Comparison of ENCODE assay signal across 18 mouse cellular contexts in genomic region chr11:115300745-115301144, GRCm38 (mm10). TPM values are rescaled to one million over a fixed set of nuclear protein-coding genes. Genes with fewer than 3 reads are reported as not detected.
"Had no signal": no experiment of that assay in that cellular context is flagged by ENCODE, and none has a peak within 500 bp of the region (broad histone marks: within the 10 kb centered on the region; RNA-seq: fewer than 3 reads in every experiment).

No protein-coding gene starts in this region.

- H3K4me3 ChIP-seq: layer of hippocampus, adult 2 months; limb, embryonic 12.5 days; lung, embryonic 15.5 days; midbrain, embryonic 13.5 days had no signal

- H3K9me3 ChIP-seq: lung, embryonic 15.5 days; midbrain, embryonic 13.5 days had no signal

- H3K36me3 ChIP-seq: limb, embryonic 12.5 days; lung, embryonic 15.5 days; midbrain, embryonic 13.5 days had no signal

- ATAC-seq: midbrain, embryonic 13.5 days had no signal

- H3K27ac ChIP-seq: layer of hippocampus, adult 2 months; limb, embryonic 12.5 days; lung, embryonic 15.5 days; midbrain, embryonic 13.5 days had no signal

- DNase-seq: kidney, adult 18-20 months; kidney, postnatal 10 days; kidney, postnatal 4 days; liver; lung, postnatal 14 days; right cerebral cortex, postnatal 14 days; thymus, adult 2 months; thymus, postnatal 36 days had no signal

- H3K9ac ChIP-seq: limb, embryonic 12.5 days; lung, embryonic 15.5 days; midbrain, embryonic 13.5 days had no signal

- H3K4me2 ChIP-seq: limb, embryonic 12.5 days; lung, embryonic 15.5 days; midbrain, embryonic 13.5 days had no signal

RNA-seq across cellular contexts. Expression of gene Fads6, which starts 3.3 kb away (rescaled TPM):
- total RNA-seq: megakaryocyte-erythroid progenitor cell, adult 5-6 weeks had no signal

RNA-seq across cellular contexts. Expression of gene Otop2, which starts 6.2 kb away (rescaled TPM):
- total RNA-seq: layer of hippocampus, postnatal 10 days; megakaryocyte-erythroid progenitor cell, adult 5-6 weeks had no signal
- polyA plus RNA-seq: limb, embryonic 12.5 days; liver, embryonic 16.5 days; lung, embryonic 15.5 days; midbrain, embryonic 13.5 days had no signal

RNA-seq across cellular contexts. Expression of gene Ush1g, which starts 21.1 kb away (rescaled TPM):
- total RNA-seq: megakaryocyte-erythroid progenitor cell, adult 5-6 weeks; midbrain, postnatal 0 days had no signal
- polyA plus RNA-seq: kidney, embryonic 14.5 days; limb, embryonic 12.5 days; lung, embryonic 15.5 days had no signal

RNA-seq across cellular contexts. Expression of gene Grin2c, which starts 33.7 kb away (rescaled TPM):
- total RNA-seq: megakaryocyte-erythroid progenitor cell, adult 5-6 weeks had no signal
- polyA plus RNA-seq: kidney, embryonic 14.5 days; stomach, embryonic 16.5 days had no signal
